Mouse (Mus musculus) CH12.LX (cell line): ENCODE results near the gene Gdf3. TPM values are rescaled to one million over a fixed set of nuclear protein-coding genes. Genes with fewer than 3 reads are reported as not detected.

Experiments
- DNase-seq: peaks from one replicate; pipeline ENCODE4 v3.0.0-alpha.2; 2013; ENCODE audit errors: extremely low read depth
- H3K27ac ChIP-seq: 2 replicates; pipeline ENCODE4 v1.5.1; 2012; ENCODE audit warnings: low read depth, mild to moderate bottlenecking, control low read depth, moderate library complexity; ENCODE audit not compliant: insufficient read depth
- H3K27me3 ChIP-seq: replicated peaks from 2 replicates; pipeline ENCODE3; 2012; ENCODE audit warnings: inconsistent platforms
- H3K36me3 ChIP-seq, 2 experiments: replicated peaks in 1 of 2; 2 replicates each; pipeline versions ENCODE3 to v1.6.1; 2012; ENCODE audit warnings: inconsistent platforms in 1 of 2, low read length in 1 of 2, mild to moderate bottlenecking in 1 of 2, mixed read lengths in 1 of 2, moderate library complexity in 1 of 2; ENCODE audit not compliant: control insufficient read depth in 1 of 2, insufficient read depth in 1 of 2
- H3K4me1 ChIP-seq, 2 experiments: 2 replicates each; pipeline ENCODE4 v1.6.1; 2012; ENCODE audit warnings: inconsistent platforms in 1 of 2, moderate library complexity in 1 of 2; ENCODE audit not compliant: insufficient read depth in 2 of 2, control insufficient read depth in 1 of 2
- H3K4me2 ChIP-seq: 2 replicates; pipeline ENCODE4 v1.6.1; 2012; ENCODE audit warnings: low read depth, mild to moderate bottlenecking, control low read depth; ENCODE audit not compliant: poor library complexity, insufficient read depth, severe bottlenecking
- H3K4me3 ChIP-seq, 3 experiments: fragments of 150-350 bp in 1 of 3; sonication (generic) in 1 of 3; replicated peaks in 1 of 3; 2 replicates each; pipeline versions ENCODE3 to v1.5.1; 2011 to 2012; ENCODE audit warnings: low read depth in 2 of 3, low read length in 2 of 3, mild to moderate bottlenecking in 2 of 3, moderate library complexity in 2 of 3, control low read depth in 1 of 3, improper control_type of control experiment in 1 of 3, inconsistent platforms in 1 of 3, mixed read lengths in 1 of 3; ENCODE audit not compliant: poor library complexity in 1 of 3
- H3K79me2 ChIP-seq: replicated peaks from 2 replicates; pipeline ENCODE4 v1.6.1; 2012; ENCODE audit warnings: mild to moderate bottlenecking, moderate library complexity; ENCODE audit not compliant: control insufficient read depth, poor library complexity, insufficient read depth, severe bottlenecking; ENCODE audit errors: extremely low read depth
- H3K9ac ChIP-seq: 2 replicates; pipeline ENCODE4 v1.6.1; 2012; ENCODE audit warnings: low read depth, mild to moderate bottlenecking, control low read depth, moderate library complexity; ENCODE audit not compliant: insufficient read depth
- H3K9me3 ChIP-seq: replicated peaks from 2 replicates; pipeline ENCODE3; 2012; ENCODE audit warnings: low read length, inconsistent platforms, mixed read lengths
- CHD1 ChIP-seq: IDR thresholded peaks from 2 replicates; pipeline ENCODE4 v1.6.1; 2012; ENCODE audit warnings: low read depth, low read length, improper control_type of control experiment, inconsistent platforms
- E2F4 ChIP-seq: IDR thresholded peaks from 2 replicates; pipeline ENCODE4 v1.6.1; 2011; ENCODE audit warnings: low read depth, low read length, improper control_type of control experiment; ENCODE audit not compliant: insufficient replicate concordance
- ETS1 ChIP-seq: conservative IDR thresholded peaks from 2 replicates; pipeline ENCODE4 v1.6.1; 2012; ENCODE audit warnings: low read depth, mild to moderate bottlenecking, inconsistent platforms, low read length, improper control_type of control experiment, moderate library complexity
- GABPA ChIP-seq: IDR thresholded peaks from 2 replicates; pipeline ENCODE4 v1.6.1; 2012; ENCODE audit warnings: low read depth, low read length, improper control_type of control experiment, inconsistent platforms; ENCODE audit not compliant: insufficient replicate concordance
- JUND ChIP-seq: conservative IDR thresholded peaks from 2 replicates; pipeline ENCODE4 v1.6.1; 2011; ENCODE audit warnings: low read depth, low read length, improper control_type of control experiment
- KAT2A ChIP-seq: IDR thresholded peaks from 2 replicates; pipeline ENCODE4 v1.6.1; 2012; ENCODE audit warnings: low read length, improper control_type of control experiment, inconsistent platforms; ENCODE audit not compliant: insufficient replicate concordance
- MAFK ChIP-seq: IDR thresholded peaks from 2 replicates; pipeline ENCODE4 v1.6.1; 2011; ENCODE audit warnings: low read length, improper control_type of control experiment; ENCODE audit not compliant: insufficient replicate concordance
- MEF2A ChIP-seq: IDR thresholded peaks from 2 replicates; pipeline ENCODE4 v1.6.1; 2014; ENCODE audit warnings: low read depth, mild to moderate bottlenecking, inconsistent platforms, low read length, improper control_type of control experiment, borderline replicate concordance
- MYC ChIP-seq: IDR thresholded peaks from 2 replicates; pipeline ENCODE4 v1.6.1; 2011; ENCODE audit warnings: low read depth, mild to moderate bottlenecking, improper control_type of control experiment, low read length
- POLR2A ChIP-seq: IDR thresholded peaks from 2 replicates; pipeline ENCODE4 v1.6.1; 2011; ENCODE audit warnings: low read depth, mild to moderate bottlenecking, improper control_type of control experiment, low read length
- POLR2AphosphoS2 ChIP-seq: IDR thresholded peaks from 2 replicates; pipeline ENCODE4 v1.6.1; 2011; ENCODE audit warnings: low read depth, low read length, improper control_type of control experiment
- RAD21 ChIP-seq: IDR thresholded peaks from 2 replicates; pipeline ENCODE4 v1.6.1; 2011; ENCODE audit warnings: low read depth, mild to moderate bottlenecking, low read length, improper control_type of control experiment, moderate library complexity
- RCOR1 ChIP-seq: conservative IDR thresholded peaks from 2 replicates; pipeline ENCODE4 v1.6.1; 2012; ENCODE audit warnings: low read depth, mild to moderate bottlenecking, inconsistent platforms, low read length, improper control_type of control experiment
- SIN3A ChIP-seq: IDR thresholded peaks from 2 replicates; pipeline ENCODE4 v1.6.1; 2012; ENCODE audit warnings: low read length, improper control_type of control experiment, inconsistent platforms
- SMC3 ChIP-seq: IDR thresholded peaks from 2 replicates; pipeline ENCODE4 v1.6.1; 2011; ENCODE audit warnings: low read depth, low read length, improper control_type of control experiment
- TCF12 ChIP-seq: IDR thresholded peaks from 2 replicates; pipeline ENCODE4 v1.6.1; 2014; ENCODE audit warnings: low read depth, mild to moderate bottlenecking, inconsistent platforms, low read length, improper control_type of control experiment
- USF1 ChIP-seq: IDR thresholded peaks from 2 replicates; pipeline ENCODE4 v1.6.1; 2014; ENCODE audit warnings: low read depth, mild to moderate bottlenecking, inconsistent platforms, low read length, improper control_type of control experiment
- ZKSCAN1 ChIP-seq: IDR thresholded peaks from 2 replicates; pipeline ENCODE4 v1.6.1; 2012; ENCODE audit warnings: low read depth, inconsistent platforms, low read length, improper control_type of control experiment, borderline replicate concordance
- ZNF384 ChIP-seq: IDR thresholded peaks from 2 replicates; pipeline ENCODE4 v1.6.1; 2012; ENCODE audit warnings: low read depth, low read length, improper control_type of control experiment, inconsistent platforms
- dilution Hi-C: fragments of 300-500 bp; cut with MboI; formaldehyde crosslinking; loops from 2 replicates; pipeline ENCODE4 v1.14.3; 2020; ENCODE audit warnings: low sequenced_read_pairs; ENCODE audit not compliant: extremely low pct_unique_long_range_greater_than_20kb, extremely low pct_ligation_motif_present
- in situ Hi-C: fragments of 300-500 bp; cut with MboI; formaldehyde crosslinking; loops from 3 replicates; pipeline ENCODE4 v1.14.3; 2019; ENCODE audit warnings: low sequenced_read_pairs, low pct_ligation_motif_present, low pct_unique_long_range_greater_than_20kb, mixed read lengths
- polyA plus RNA-seq: library from polyadenylated mRNA; unstranded; fragments of >175 nt; gene quantifications from 2 replicates; pipeline ENCODE4 v1.2.1, GENCODE M21; 2012; ENCODE audit warnings: low read depth; ENCODE audit not compliant: insufficient read length
- total RNA-seq, 2 experiments: library from RNA; depleted of rRNA; stranded (reverse); fragments of 300-350 nt in 1 of 2; fragments of >200 nt in 1 of 2; gene quantifications; 2 replicates each; pipeline ENCODE4 v1.2.3; 2012 to 2014

Gene Gdf3
- total and polyA plus RNA-seq, 3 experiments: not detected

- no peak within 1 kb of the TSS for H3K9ac ChIP-seq
- in situ Hi-C loops (no loop called here), dilution Hi-C loops (no loop called here)
- H3K4me1 ChIP-seq: peaks cover 0 to 7% of the 10 kb centered on the region in 2 experiments; a peak in 1 of 4 replicates
- no peak within 1 kb of the TSS for H3K27ac ChIP-seq
- H3K27me3 ChIP-seq: peaks cover 2% of the 10 kb centered on the region
- no peak for DNase-seq
- no peak for TF ChIP-seq CHD1
- no peak for TF ChIP-seq ZNF384
- no peak for TF ChIP-seq TCF12
- TF ChIP-seq ZKSCAN1: no peak
- TF ChIP-seq E2F4: no peak
- TF ChIP-seq RCOR1: no peak
- no peak for TF ChIP-seq RAD21
- TF ChIP-seq POLR2AphosphoS2: no peak
- no peak for TF ChIP-seq MAFK
- no peak for TF ChIP-seq GABPA
- no peak for TF ChIP-seq POLR2A
- TF ChIP-seq SIN3A: no peak
- no peak for TF ChIP-seq MEF2A
- no peak for TF ChIP-seq JUND
- H3K9me3 ChIP-seq: no peaks in the 10 kb centered on the region
- H3K79me2 ChIP-seq: no peaks in the 10 kb centered on the region
- H3K4me2 ChIP-seq: no peak within 1 kb of the TSS
- no peak within 1 kb of the TSS for H3K4me3 ChIP-seq
- H3K36me3 ChIP-seq: no peaks in the 10 kb centered on the region
Measured at GRCm38 (mm10) chr6:122626110-122626509, 16.2 kb upstream of the Gdf3 start, which contains the start of gene Dppa3. Gene Dppa3, plus strand, starts transcription at chr6:122626410.

- in situ Hi-C loops: no loop called here
- dilution Hi-C loops: no loop called here
- TF ChIP-seq POLR2A (no peak), MYC (no peak), KAT2A (no peak), USF1 (no peak), SMC3 (no peak), RAD21 (no peak), TCF12 (no peak), RCOR1 (no peak), GABPA (no peak), ETS1 (no peak)
- H3K27ac ChIP-seq: no peak overlapping the region
- no peaks in the 10 kb centered on the region for H3K79me2 ChIP-seq
- H3K9me3 ChIP-seq: no peaks in the 10 kb centered on the region
- peaks cover 2% of the 10 kb centered on the region for H3K27me3 ChIP-seq
- no peak overlapping the region for H3K4me2 ChIP-seq
- no peaks in the 10 kb centered on the region for H3K36me3 ChIP-seq
- peaks cover 0 to 7% of the 10 kb centered on the region in 2 experiments; a peak in 1 of 4 replicates for H3K4me1 ChIP-seq
- no peak for DNase-seq
- H3K9ac ChIP-seq: no peak overlapping the region
- no peak overlapping the region for H3K4me3 ChIP-seq
Measured at GRCm38 (mm10) chr6:122625156-122625555, 15.3 kb upstream of the Gdf3 start.
